Mouse (Mus musculus) brain, embryonic 14.5 days (tissue): Measurements from ENCODE around the gene Fubp1.

ENCODE experiments used
- CTCF ChIP-seq: fragments of 200-500 bp; IDR thresholded peaks from 2 replicates; pipeline ENCODE4 v1.5.1; 2012; ENCODE audit warnings: inconsistent platforms, mild to moderate bottlenecking, moderate library complexity, borderline replicate concordance; ENCODE audit not compliant: insufficient read depth, insufficient read length; ENCODE audit errors: extremely low read depth
- POLR2A ChIP-seq: fragments of 200-500 bp; IDR thresholded peaks from 2 replicates; pipeline ENCODE4 v1.6.1; 2012; ENCODE audit warnings: mild to moderate bottlenecking, inconsistent platforms, borderline replicate concordance; ENCODE audit not compliant: poor library complexity, insufficient read depth, insufficient read length, severe bottlenecking; ENCODE audit errors: extremely low read depth

DNA sequence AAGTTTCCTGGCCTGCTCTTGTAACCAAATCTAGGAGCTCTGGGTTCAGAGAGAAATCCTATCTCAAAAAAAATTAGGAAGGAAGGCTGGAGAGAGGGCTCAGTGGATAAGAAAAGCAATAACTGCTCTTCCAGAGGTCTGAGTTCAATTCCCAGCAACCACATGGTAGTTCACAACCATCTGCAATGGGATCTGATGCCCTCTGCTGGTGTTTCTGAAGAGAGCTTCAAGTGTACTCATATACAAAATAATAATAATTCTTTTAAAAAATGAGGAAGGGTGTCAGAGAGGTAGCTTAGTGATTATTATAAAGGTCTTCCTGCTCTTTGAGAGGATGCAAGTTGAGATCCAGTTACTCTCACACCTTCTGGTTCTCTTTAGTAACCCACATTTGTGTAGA, 14.7 kb downstream of the Fubp1 start:
- TF ChIP-seq CTCF, result no peak
- TF ChIP-seq POLR2A, result no peak
